Mouse (Mus musculus) C2C12 (cell line): Measurements from ENCODE around the gene Nap1l4.

Experiments used
- CEBPB ChIP-seq: IDR thresholded peaks from one replicate; pipeline ENCODE4 v1.6.1; 2011; ENCODE audit warnings: low read depth, mild to moderate bottlenecking, control low read depth, moderate library complexity
- CTCF ChIP-seq: IDR thresholded peaks from one replicate; pipeline ENCODE4 v1.5.1; 2011; ENCODE audit not compliant: control insufficient read depth, insufficient read depth, insufficient read length
- FOSL1 ChIP-seq: IDR thresholded peaks from one replicate; pipeline ENCODE4 v1.8.0; 2011; ENCODE audit warnings: mild to moderate bottlenecking, low read length; ENCODE audit not compliant: poor library complexity, insufficient read depth, severe bottlenecking
- MYOG ChIP-seq: IDR thresholded peaks from one replicate; pipeline ENCODE4 v1.6.1; 2011; ENCODE audit not compliant: control insufficient read depth, insufficient read length; ENCODE audit errors: extremely low read depth
- USF1 ChIP-seq: IDR thresholded peaks from one replicate; pipeline ENCODE4 v1.6.1; 2011; ENCODE audit warnings: low read depth, mild to moderate bottlenecking, control low read depth, moderate library complexity

- TF ChIP-seq CTCF (no peak), FOSL1 (no peak), USF1 (no peak), CEBPB (no peak), MYOG (no peak)
Observed at GRCm38 (mm10) chr7:143594865-143595264, 46.0 kb upstream of the Nap1l4 start.
